Mouse (Mus musculus) liver, adult 2 months (tissue): ENCODE data around the gene Lpp. TPM values are rescaled to one million over a fixed set of nuclear protein-coding genes. Genes with fewer than 3 reads are reported as not detected.
"Not testable (repeated sequence)": the region's sequence is repeated elsewhere in the genome, so short reads cannot be mapped to it uniquely, and the experiment has no call there.

Experiments
- DNase-seq: peaks from one replicate; pipeline ENCODE4 v3.0.0-alpha.2; 2011; ENCODE audit warnings: low read depth, low spot score; ENCODE audit errors: extremely low read depth
- H3K27ac ChIP-seq: fragments of 200-500 bp; replicated peaks from 2 replicates; pipeline ENCODE4 v1.5.1; 2012; ENCODE audit warnings: low read depth, mild to moderate bottlenecking, control low read depth, inconsistent platforms, low read length; ENCODE audit not compliant: insufficient read depth
- H3K27me3 ChIP-seq: fragments of 200-500 bp; 2 replicates; pipeline ENCODE4 v1.6.1; 2012; ENCODE audit warnings: mild to moderate bottlenecking, moderate library complexity, low read length, inconsistent platforms; ENCODE audit not compliant: control insufficient read depth, insufficient read depth
- H3K36me3 ChIP-seq: fragments of 200-500 bp; 2 replicates; pipeline ENCODE4 v1.6.1; 2012; ENCODE audit warnings: low read length, inconsistent platforms; ENCODE audit not compliant: control insufficient read depth, insufficient read depth
- H3K4me1 ChIP-seq: fragments of 200-500 bp; 2 replicates; pipeline ENCODE4 v1.6.1; 2011; ENCODE audit warnings: low read length; ENCODE audit not compliant: control insufficient read depth, insufficient read depth
- H3K4me3 ChIP-seq: fragments of 200-500 bp; 2 replicates; pipeline ENCODE4 v1.5.1; 2011; ENCODE audit warnings: low read depth, mild to moderate bottlenecking, control low read depth, low read length, moderate library complexity; ENCODE audit not compliant: insufficient read depth
- H3K79me2 ChIP-seq: fragments of 200-500 bp; 2 replicates; pipeline ENCODE4 v1.6.1; 2012; ENCODE audit warnings: inconsistent platforms, mild to moderate bottlenecking, low read length, moderate library complexity; ENCODE audit not compliant: control insufficient read depth, insufficient read depth
- H3K9ac ChIP-seq: fragments of 200-500 bp; 2 replicates; pipeline ENCODE4 v1.6.1; 2012; ENCODE audit warnings: low read depth, mild to moderate bottlenecking, control low read depth, inconsistent platforms, low read length
- CTCF ChIP-seq: fragments of 200-500 bp; IDR thresholded peaks from 2 replicates; pipeline ENCODE4 v1.5.1; 2011; ENCODE audit warnings: low read depth, low read length, control low read depth
- POLR2A ChIP-seq: fragments of 200-500 bp; IDR thresholded peaks from 2 replicates; pipeline ENCODE4 v1.6.1; 2011; ENCODE audit warnings: low read length, control low read depth; ENCODE audit not compliant: insufficient read depth; ENCODE audit errors: extremely low read depth
- WGBS: fragments of 180-500 bp; shearing (Covaris S2); methylation state at CpG from one replicate; pipeline ENCODE4 v1.1.7; 2018; 5-methylcytosine and 5-hydroxymethylcytosine counted together
- polyA plus RNA-seq: library from polyadenylated mRNA; depleted of rRNA; stranded (reverse); fragments of >200 nt; gene quantifications from 2 replicates; pipeline ENCODE4 v1.2.3, GENCODE M21; 2012
- total RNA-seq: library from RNA; depleted of rRNA; stranded (reverse); fragments of >200 nt; gene quantifications from 2 replicates; pipeline ENCODE4 v1.2.3, GENCODE M21; 2014

Lpp gene
- total and polyA plus RNA-seq, 2 experiments, result 7.5 to 23.0 TPM

GRCm38 (mm10) chr16:25016261-25016836 is 623.0 kb downstream of the Lpp start:
- no peaks in the 10 kb centered on the region for H3K79me2 ChIP-seq
- 88% methylated on average over 4 of the region's 4 CpGs for WGBS
- DNase-seq, result no peak
- no peaks in the 10 kb centered on the region for H3K36me3 ChIP-seq
- no peaks in the 10 kb centered on the region; the same call in 1 of the 2 replicates for H3K4me1 ChIP-seq
- H3K27ac ChIP-seq, result no peak overlapping the region
- TF ChIP-seq POLR2A (no peak), CTCF (no peak)
- no peak overlapping the region for H3K4me3 ChIP-seq
- no peak overlapping the region for H3K9ac ChIP-seq
- no peaks in the 10 kb centered on the region for H3K27me3 ChIP-seq

GRCm38 (mm10) chr16:25017046-25017445 is 623.7 kb downstream of the Lpp start:
- Histone ChIP-seq H3K36me3 (no peaks in the 10 kb centered on the region), H3K27me3 (no peaks in the 10 kb centered on the region), H3K27ac (no peak overlapping the region), H3K79me2 (no peaks in the 10 kb centered on the region), H3K9ac (no peak overlapping the region), H3K4me1 (no peaks in the 10 kb centered on the region), H3K4me3 (no peak overlapping the region)
- DNase-seq, result no peak
- TF ChIP-seq POLR2A (no peak), CTCF (no peak)

GRCm38 (mm10) chr16:25021743-25022359 is 628.5 kb downstream of the Lpp start:
- not testable (repeated sequence) for H3K27me3 ChIP-seq, H3K4me3 ChIP-seq, H3K79me2 ChIP-seq, DNase-seq, H3K36me3 ChIP-seq, H3K9ac ChIP-seq, H3K4me1 ChIP-seq, H3K27ac ChIP-seq
- WGBS, result 74% methylated on average over 2 of the region's 2 CpGs

DNA sequence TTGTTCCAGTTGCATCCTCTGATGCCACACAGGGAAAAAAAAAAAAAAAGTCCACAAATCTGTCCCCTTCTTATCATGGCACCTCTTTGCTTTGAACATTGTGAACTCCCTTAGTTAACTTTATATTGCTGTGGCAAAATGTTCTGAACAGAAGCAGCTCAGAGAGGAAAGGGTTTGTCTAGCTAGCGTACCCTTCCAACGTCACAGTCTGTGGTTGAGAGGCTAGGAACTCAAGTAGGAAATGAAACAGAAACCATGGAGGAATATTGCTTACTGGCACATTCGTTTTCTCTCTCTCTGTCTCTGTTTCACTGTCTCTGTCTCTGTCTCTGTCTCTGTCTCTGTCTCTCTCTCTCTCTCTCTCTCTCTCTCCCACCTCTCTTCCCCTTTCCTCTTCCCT is 631.3 kb downstream of the Lpp start:
- WGBS, result 78% methylated on average over 3 of the region's 3 CpGs

GRCm38 (mm10) chr16:25026191-25026590 is 632.9 kb downstream of the Lpp start:
- Histone ChIP-seq H3K36me3 (no peaks in the 10 kb centered on the region), H3K27me3 (no peaks in the 10 kb centered on the region), H3K4me1 (no peaks in the 10 kb centered on the region), H3K4me3 (no peak overlapping the region), H3K27ac (no peak overlapping the region), H3K79me2 (no peaks in the 10 kb centered on the region), H3K9ac (no peak overlapping the region)
- no peak for DNase-seq
- TF ChIP-seq POLR2A, result no peak
- TF ChIP-seq CTCF, result no peak
- 94% methylated on average over 1 of the region's 1 CpGs for WGBS

More for the DNA sequence above, 631.3 kb downstream of the Lpp start:
- DNase-seq, result peak; percentile 25
- H3K4me1 ChIP-seq, result no peaks in the 10 kb centered on the region
- no peak for TF ChIP-seq CTCF
- no peak for TF ChIP-seq POLR2A
- no peaks in the 10 kb centered on the region for H3K36me3 ChIP-seq
- no peak overlapping the region for H3K4me3 ChIP-seq
- no peaks in the 10 kb centered on the region for H3K27me3 ChIP-seq
- H3K27ac ChIP-seq, result no peak overlapping the region
- H3K9ac ChIP-seq, result no peak overlapping the region
- H3K79me2 ChIP-seq, result no peaks in the 10 kb centered on the region

- Histone ChIP-seq H3K27me3 (no peaks in the 10 kb centered on the region), H3K4me1 (no peaks in the 10 kb centered on the region), H3K4me3 (no peak overlapping the region), H3K27ac (no peak overlapping the region), H3K9ac (no peak overlapping the region), H3K79me2 (no peaks in the 10 kb centered on the region), H3K36me3 (no peaks in the 10 kb centered on the region)
- no peak for DNase-seq
- TF ChIP-seq CTCF (no peak), POLR2A (no peak)
- 92% methylated on average over 8 of the region's 8 CpGs for WGBS
Measured at GRCm38 (mm10) chr16:25029548-25029947, 636.2 kb downstream of the Lpp start.
